Mouse (Mus musculus) embryonic facial prominence, embryonic 15.5 days (tissue): ENCODE results near the gene Tnr. TPM values are rescaled to one million over a fixed set of nuclear protein-coding genes. Genes with fewer than 3 reads are reported as not detected.
"Not testable (repeated sequence)": the region's sequence is repeated elsewhere in the genome, so short reads cannot be mapped to it uniquely, and the experiment has no call there.

Experiments
- ATAC-seq: fragments of 200-750 bp; cut with Nextera tagmentation; 2 replicates; pipeline ENCODE4 v1.8.0; 2017; ENCODE audit warnings: low read depth, moderate TSS enrichment; ENCODE audit not compliant: insufficient number of reproducible peaks, low FRiP score, low TSS enrichment
- H3K27ac ChIP-seq: fragments of 300-500 bp; sonication (generic); replicated peaks from 2 replicates; pipeline ENCODE4 v1.5.1; 2015; ENCODE audit warnings: mild to moderate bottlenecking, inconsistent platforms
- H3K27me3 ChIP-seq: fragments of 300-500 bp; sonication (generic); 2 replicates; pipeline ENCODE4 v1.6.1; 2015; ENCODE audit warnings: inconsistent platforms
- H3K36me3 ChIP-seq: fragments of 300-500 bp; sonication (generic); 2 replicates; pipeline ENCODE4 v1.6.1; 2015; ENCODE audit warnings: mild to moderate bottlenecking, inconsistent platforms
- H3K4me1 ChIP-seq: fragments of 300-500 bp; sonication (generic); 2 replicates; pipeline ENCODE4 v1.6.1; 2015; ENCODE audit warnings: inconsistent platforms
- H3K4me2 ChIP-seq: fragments of 300-500 bp; sonication (generic); replicated peaks from 2 replicates; pipeline ENCODE4 v1.6.1; 2015; ENCODE audit warnings: mild to moderate bottlenecking, inconsistent platforms
- H3K4me3 ChIP-seq: fragments of 300-500 bp; sonication (generic); replicated peaks from 2 replicates; pipeline ENCODE4 v1.5.1; 2015; ENCODE audit warnings: mild to moderate bottlenecking, inconsistent platforms
- H3K9ac ChIP-seq: fragments of 300-500 bp; sonication (generic); 2 replicates; pipeline ENCODE4 v1.6.1; 2015; ENCODE audit warnings: inconsistent platforms
- H3K9me3 ChIP-seq: fragments of 300-500 bp; sonication (generic); replicated peaks from 2 replicates; pipeline ENCODE4 v1.6.1; 2016; ENCODE audit warnings: inconsistent platforms
- WGBS: fragments of 180-500 bp; shearing (Covaris S2); methylation state at CpG from one replicate; pipeline ENCODE4 v1.1.7; 2015; 5-methylcytosine and 5-hydroxymethylcytosine counted together
- polyA plus RNA-seq: library from polyadenylated mRNA; unstranded; fragments of >200 nt; fragmentation: Nextera tagmentation; extraction: Ambion mirVana; gene quantifications from 2 replicates; pipeline ENCODE4 v1.2.1, GENCODE M21; 2015

The Tnr gene
- polyA plus RNA-seq, 1 experiment from 2014 or later = 0.23 TPM

DNA sequence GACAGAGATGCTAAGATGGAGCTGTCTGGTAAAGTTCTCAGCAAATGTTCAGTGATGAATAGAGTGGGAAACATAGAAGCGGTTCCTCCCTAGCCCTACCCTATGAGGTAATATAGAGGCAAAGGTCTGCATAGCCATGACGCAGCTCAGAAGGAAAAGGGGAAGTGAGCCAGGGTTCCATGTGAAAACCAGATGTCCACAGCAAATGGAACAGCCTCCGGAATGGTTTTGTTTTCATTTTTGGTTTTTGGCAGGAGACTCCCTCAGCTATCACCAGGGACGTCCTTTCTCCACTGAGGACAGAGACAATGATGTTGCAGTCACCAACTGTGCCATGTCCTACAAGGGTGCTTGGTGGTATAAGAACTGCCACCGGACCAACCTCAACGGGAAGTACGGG, 399.4 kb downstream of the Tnr start:
- Histone ChIP-seq H3K4me1 (peaks cover 14% of the 10 kb centered on the region), H3K36me3 (no peaks in the 10 kb centered on the region), H3K27ac (no peak overlapping the region), H3K4me3 (no peak overlapping the region), H3K9me3 (no peaks in the 10 kb centered on the region), H3K4me2 (no peak overlapping the region), H3K27me3 (no peaks in the 10 kb centered on the region), H3K9ac (no peak overlapping the region)
- no peak; the same call in 1 of the 2 replicates for ATAC-seq
- WGBS = 69% methylated on average over 7 of the region's 7 CpGs

DNA sequence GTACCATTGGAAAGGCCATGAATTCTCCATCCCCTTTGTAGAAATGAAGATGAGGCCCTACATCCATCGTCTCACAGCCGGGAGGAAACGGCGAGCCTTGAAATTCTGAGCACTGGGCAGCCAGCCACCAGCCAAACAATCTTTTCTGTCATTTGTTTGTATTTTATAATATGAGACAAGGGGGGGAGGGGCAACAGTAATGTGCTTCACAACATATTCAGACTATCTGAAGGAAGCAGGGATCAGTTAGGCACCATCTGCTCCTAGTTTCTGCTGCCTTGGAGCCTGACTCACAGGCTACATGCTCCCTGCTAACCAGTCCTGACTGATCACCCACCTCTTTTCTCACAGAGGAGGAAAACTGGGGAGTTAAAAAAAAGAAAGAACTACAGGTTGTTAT, 400.5 kb downstream of the Tnr start:
- H3K27me3 ChIP-seq = no peaks in the 10 kb centered on the region
- ATAC-seq = no peak; the same call in 1 of the 2 replicates
- no peak overlapping the region for H3K27ac ChIP-seq
- H3K4me2 ChIP-seq = no peak overlapping the region
- H3K4me1 ChIP-seq = peaks cover 14% of the 10 kb centered on the region
- WGBS = 47% methylated on average over 4 of the region's 4 CpGs
- H3K9ac ChIP-seq = no peak overlapping the region
- no peaks in the 10 kb centered on the region for H3K36me3 ChIP-seq
- H3K9me3 ChIP-seq = no peaks in the 10 kb centered on the region
- H3K4me3 ChIP-seq = no peak overlapping the region

DNA sequence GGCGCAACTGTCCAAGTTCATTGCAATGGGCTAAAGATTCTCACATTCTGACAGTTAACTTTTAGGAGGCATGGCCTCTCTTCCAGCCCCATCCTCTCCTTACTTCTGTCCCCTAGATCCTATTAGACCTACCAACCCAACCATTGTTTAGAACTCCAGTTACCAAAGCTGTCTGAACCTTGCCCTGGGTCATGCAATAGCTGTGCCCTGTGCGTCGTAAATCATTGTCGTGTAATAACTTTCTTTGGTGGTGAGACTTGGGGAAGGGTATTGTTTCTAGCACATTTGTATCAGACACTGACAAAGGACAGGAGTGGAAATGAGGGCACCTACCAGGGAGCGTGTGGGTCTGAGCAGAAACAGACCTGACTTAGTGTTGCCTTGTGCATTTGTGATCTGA, 401.1 kb downstream of the Tnr start:
- no peaks in the 10 kb centered on the region for H3K36me3 ChIP-seq
- H3K9ac ChIP-seq = no peak overlapping the region
- H3K27me3 ChIP-seq = no peaks in the 10 kb centered on the region
- H3K4me2 ChIP-seq = no peak overlapping the region
- no peaks in the 10 kb centered on the region for H3K9me3 ChIP-seq
- H3K27ac ChIP-seq = no peak overlapping the region
- H3K4me1 ChIP-seq = peaks cover 14% of the 10 kb centered on the region
- no peak for ATAC-seq
- WGBS = 90% methylated on average over 5 of the region's 5 CpGs
- H3K4me3 ChIP-seq = no peak overlapping the region

DNA sequence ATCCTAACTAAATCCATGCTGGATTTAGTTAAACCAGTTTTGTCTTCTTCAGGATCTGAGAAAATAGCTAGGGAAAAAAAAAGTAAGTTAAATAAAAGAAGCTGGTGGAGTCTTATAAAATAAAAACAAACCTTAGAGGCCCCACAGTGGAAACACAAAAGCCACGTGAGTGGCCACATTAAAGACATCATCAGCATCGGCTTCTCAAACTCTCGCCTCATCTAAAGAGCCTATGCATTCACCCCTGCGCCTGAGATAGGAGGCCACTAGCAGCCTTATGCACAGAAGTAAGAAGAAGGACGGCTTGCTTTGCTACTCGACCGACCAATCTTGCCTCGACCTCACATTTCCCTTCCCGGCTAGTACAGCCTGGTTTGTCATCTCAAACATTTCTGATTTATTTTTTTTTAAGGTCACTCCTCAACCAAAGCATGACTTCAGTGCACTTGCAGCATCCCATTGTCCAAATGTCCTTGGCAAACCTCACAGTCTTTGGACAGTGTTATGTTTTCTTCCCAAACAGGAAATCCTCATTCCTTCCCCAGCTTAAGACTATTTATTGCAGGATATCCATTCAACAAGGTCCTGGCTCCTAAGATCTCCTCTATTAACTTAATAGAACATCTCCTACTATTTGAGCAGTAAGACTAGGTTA, 405.2 kb downstream of the Tnr start:
- H3K27ac ChIP-seq = no peak overlapping the region

DNA sequence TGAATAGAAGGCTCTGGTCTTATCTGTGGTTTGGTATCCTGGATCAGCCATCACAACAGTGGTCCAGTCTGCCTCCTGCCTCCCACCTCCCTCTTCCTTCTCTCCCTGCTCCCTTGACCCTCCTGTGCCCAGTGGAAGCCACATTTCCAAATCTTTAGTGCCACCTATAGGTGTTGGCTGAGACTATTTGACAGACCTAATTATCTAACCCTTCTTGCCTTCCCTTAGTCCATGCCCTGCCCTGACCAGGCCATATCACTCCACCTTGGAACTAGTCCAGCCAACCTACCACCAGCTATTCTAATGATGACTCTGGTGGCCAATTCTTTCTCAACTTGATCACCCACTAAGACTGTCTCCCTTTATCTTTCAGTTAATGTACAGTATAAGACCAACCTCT, 408.5 kb downstream of the Tnr start:
- Histone ChIP-seq H3K36me3 (no peaks in the 10 kb centered on the region), H3K4me1 (no peaks in the 10 kb centered on the region), H3K9me3 (no peaks in the 10 kb centered on the region), H3K27ac (no peak overlapping the region), H3K4me3 (no peak overlapping the region), H3K9ac (no peak overlapping the region), H3K27me3 (no peaks in the 10 kb centered on the region), H3K4me2 (no peak overlapping the region)
- no peak for ATAC-seq

More for the DNA sequence above, 405.2 kb downstream of the Tnr start:
- ATAC-seq = no peak
- H3K4me3 ChIP-seq = no peak overlapping the region
- H3K27me3 ChIP-seq = no peaks in the 10 kb centered on the region
- H3K9me3 ChIP-seq = no peaks in the 10 kb centered on the region
- no peak overlapping the region for H3K4me2 ChIP-seq
- H3K36me3 ChIP-seq = no peaks in the 10 kb centered on the region
- H3K4me1 ChIP-seq = peaks cover 6% of the 10 kb centered on the region; the same call in 1 of the 2 replicates
- WGBS = 65% methylated on average over 9 of the region's 9 CpGs
- no peak overlapping the region for H3K9ac ChIP-seq

DNA sequence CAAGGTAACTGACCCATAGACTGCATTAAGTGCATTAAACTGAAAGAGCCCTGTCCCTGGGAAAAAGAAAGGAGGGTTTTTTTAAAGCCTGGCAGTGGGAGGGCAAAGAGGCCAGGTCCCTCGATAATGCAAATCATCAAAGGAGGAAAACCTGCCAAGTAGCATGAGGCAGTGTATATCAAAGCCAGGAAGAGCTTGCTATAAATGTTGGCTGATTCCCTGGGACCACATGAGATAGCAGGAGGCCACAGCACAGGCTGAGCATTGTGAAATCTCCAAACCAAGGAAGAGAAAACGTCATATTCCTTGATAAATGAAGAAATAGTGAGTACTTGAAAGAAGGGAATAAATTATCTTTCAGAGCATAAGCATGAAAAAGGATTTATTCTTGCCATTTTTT, 409.0 kb downstream of the Tnr start:
- Histone ChIP-seq H3K27ac (no peak overlapping the region), H3K9ac (no peak overlapping the region), H3K9me3 (no peaks in the 10 kb centered on the region), H3K27me3 (no peaks in the 10 kb centered on the region), H3K36me3 (no peaks in the 10 kb centered on the region), H3K4me2 (no peak overlapping the region), H3K4me3 (no peak overlapping the region), H3K4me1 (no peaks in the 10 kb centered on the region)
- no peak for ATAC-seq
- WGBS = 43% methylated on average over 2 of the region's 2 CpGs

DNA sequence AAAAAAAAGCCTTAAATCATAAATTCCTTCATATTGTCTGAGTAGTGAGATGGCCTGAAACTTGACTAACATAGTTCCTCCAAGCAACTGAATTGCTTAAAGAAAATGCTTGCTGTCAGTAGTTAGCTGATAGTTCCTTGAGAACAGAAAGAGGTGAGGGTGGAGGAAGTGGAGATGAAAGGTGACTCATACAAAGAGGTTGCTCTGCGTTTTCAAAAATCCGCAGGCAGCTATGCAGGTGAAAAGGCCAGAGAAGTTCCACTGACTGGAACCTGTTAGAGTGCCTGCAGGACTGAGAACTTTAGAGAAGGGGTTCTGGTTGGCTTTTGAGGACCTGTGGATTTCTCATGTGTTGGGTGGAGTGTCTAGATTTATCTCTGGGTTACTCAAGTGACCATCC, 414.9 kb downstream of the Tnr start:
- 86% methylated on average over 2 of the region's 2 CpGs for whole genome bisulfite sequencing
- Histone ChIP-seq H3K9ac (no peak overlapping the region), H3K9me3 (no peaks in the 10 kb centered on the region), H3K27ac (no peak overlapping the region), H3K4me2 (no peak overlapping the region), H3K4me1 (no peaks in the 10 kb centered on the region), H3K36me3 (no peaks in the 10 kb centered on the region), H3K4me3 (no peak overlapping the region), H3K27me3 (no peaks in the 10 kb centered on the region)
- no peak for ATAC-seq

DNA sequence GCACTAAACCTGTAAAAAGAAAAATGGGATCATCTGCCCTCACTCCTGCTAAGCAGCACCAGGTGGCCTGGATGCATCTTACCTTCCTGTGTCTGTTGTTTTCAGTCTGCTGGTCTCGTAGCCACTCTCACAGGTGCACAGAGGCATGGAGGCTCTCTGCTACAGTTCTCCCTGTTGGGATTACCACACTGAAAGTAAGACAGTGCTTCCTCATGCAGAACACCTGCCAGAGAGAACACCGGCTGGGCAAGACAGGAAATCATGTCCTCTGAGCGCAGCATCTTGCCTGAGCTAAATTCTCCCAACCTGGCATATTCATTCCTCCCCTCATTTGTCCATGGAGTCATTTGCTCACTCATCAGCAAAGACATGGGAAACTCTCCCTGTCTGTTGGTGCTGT, 415.8 kb downstream of the Tnr start:
- no peak overlapping the region for H3K27ac ChIP-seq
- no peak for ATAC-seq
- no peaks in the 10 kb centered on the region for H3K4me1 ChIP-seq
- H3K9ac ChIP-seq = no peak overlapping the region
- H3K4me3 ChIP-seq = no peak overlapping the region
- no peak overlapping the region for H3K4me2 ChIP-seq
- no peaks in the 10 kb centered on the region for H3K27me3 ChIP-seq
- WGBS = 72% methylated on average over 3 of the region's 3 CpGs
- H3K9me3 ChIP-seq = no peaks in the 10 kb centered on the region
- no peaks in the 10 kb centered on the region for H3K36me3 ChIP-seq

DNA sequence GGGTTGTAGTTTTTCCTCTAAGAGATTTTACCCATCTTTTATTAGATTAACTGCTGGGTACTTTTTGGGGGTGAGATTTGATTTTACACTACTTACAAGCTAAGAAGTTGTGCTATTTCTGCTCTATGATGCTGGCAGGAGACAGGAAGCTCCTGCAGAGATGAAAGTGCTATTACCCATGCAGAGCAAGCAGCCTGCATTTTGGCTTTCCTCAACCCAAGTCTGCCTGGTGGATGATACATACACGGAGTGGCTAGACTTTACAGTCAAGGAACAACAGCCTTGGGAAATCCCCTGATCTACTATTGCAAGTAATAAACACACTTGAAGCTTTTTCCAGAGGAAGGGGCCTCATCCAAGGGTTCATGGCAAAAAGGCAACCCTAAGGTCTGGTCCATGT, 430.0 kb downstream of the Tnr start:
- Histone ChIP-seq H3K4me2 (no peak overlapping the region), H3K27me3 (no peaks in the 10 kb centered on the region), H3K27ac (no peak overlapping the region), H3K9ac (no peak overlapping the region), H3K4me1 (no peaks in the 10 kb centered on the region), H3K36me3 (no peaks in the 10 kb centered on the region), H3K9me3 (no peaks in the 10 kb centered on the region), H3K4me3 (no peak overlapping the region)
- no peak for ATAC-seq
- WGBS = 28% methylated on average over 1 of the region's 1 CpGs

DNA sequence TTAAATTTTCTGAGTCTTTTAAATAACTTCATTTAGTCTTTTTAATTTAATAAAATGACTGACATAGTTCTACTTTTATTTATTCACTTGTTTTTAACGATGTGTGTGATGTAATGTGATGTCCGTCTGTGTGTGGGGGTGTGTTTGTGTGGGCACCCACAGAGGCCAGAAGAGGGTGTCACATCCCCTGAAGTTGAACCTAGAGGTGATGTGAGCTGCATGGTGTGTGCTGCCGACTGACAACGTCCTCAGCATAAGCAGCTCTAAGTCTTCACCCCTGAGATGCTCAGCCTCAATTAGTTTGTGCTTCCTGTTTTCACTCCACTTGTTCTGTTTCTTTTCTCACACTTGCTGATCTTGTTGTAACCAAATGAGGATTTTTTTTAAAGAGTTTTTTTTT, 439.8 kb downstream of the Tnr start:
- Histone ChIP-seq H3K9me3 (no peaks in the 10 kb centered on the region), H3K4me2 (no peak overlapping the region), H3K27me3 (no peaks in the 10 kb centered on the region), H3K4me1 (no peaks in the 10 kb centered on the region), H3K4me3 (no peak overlapping the region), H3K36me3 (no peaks in the 10 kb centered on the region), H3K27ac (no peak overlapping the region), H3K9ac (no peak overlapping the region)
- no peak for ATAC-seq
- 70% methylated on average over 4 of the region's 4 CpGs for WGBS

DNA sequence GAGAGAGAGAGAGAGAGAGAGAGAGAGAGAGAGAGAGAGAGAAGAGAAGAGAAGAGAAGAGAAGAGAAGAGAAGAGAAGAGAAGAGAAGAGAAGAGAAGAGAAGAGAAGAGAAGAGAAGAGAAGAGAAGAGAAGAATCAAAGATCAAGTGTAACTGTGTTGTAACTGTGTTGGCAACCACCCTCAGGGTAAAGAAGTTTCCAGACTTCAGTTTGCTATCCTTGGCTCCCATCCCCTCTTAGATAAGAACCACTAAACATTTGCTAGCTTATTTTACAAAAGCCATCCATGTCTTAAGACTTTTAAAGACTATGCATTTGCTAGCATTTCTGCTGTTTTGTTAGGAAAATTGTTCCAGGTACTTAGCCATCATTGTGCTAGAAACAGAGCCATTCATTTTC, 442.7 kb downstream of the Tnr start:
- H3K27me3 ChIP-seq, H3K4me2 ChIP-seq, H3K9me3 ChIP-seq, H3K4me1 ChIP-seq, H3K36me3 ChIP-seq, ATAC-seq, H3K27ac ChIP-seq, H3K9ac ChIP-seq, H3K4me3 ChIP-seq: not testable (repeated sequence)

DNA sequence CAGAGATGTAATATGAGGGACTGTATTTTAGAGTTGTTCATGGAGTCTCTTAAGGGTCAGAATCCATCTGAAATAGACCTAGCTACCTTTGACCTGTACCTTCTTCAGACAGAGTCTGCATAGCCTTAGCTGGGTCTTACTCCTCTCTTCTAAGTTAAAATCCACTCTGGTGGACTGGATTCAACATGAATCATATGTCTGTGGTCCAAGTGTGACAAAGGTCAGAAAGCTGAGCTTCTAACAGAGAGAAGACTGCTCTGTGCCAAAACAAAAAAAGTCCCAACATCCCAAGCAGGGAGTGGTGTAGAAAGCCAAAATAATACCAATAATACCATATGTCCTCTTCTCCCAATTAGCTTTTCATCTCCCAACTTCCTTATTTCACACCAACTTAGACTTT, 444.8 kb downstream of the Tnr start:
- H3K4me1 ChIP-seq = no peaks in the 10 kb centered on the region
- ATAC-seq = no peak

More for the DNA sequence above, 444.8 kb downstream of the Tnr start:
- Histone ChIP-seq H3K9ac (no peak overlapping the region), H3K4me3 (no peak overlapping the region), H3K36me3 (no peaks in the 10 kb centered on the region), H3K9me3 (no peaks in the 10 kb centered on the region), H3K27ac (no peak overlapping the region), H3K27me3 (no peaks in the 10 kb centered on the region), H3K4me2 (no peak overlapping the region)
